Mouse (Mus musculus): ENCODE measurements around the gene Tbx6. TPM values are rescaled to one million over a fixed set of nuclear protein-coding genes. Genes with fewer than 3 reads are reported as not detected.
A peak's percentile ranks its signal among the peaks of the same experiment; 100 is the strongest.

Tbx6 gene
- total RNA-seq, 2 experiments from 2014 or later, result 0.21 to 0.41 TPM

DNA sequence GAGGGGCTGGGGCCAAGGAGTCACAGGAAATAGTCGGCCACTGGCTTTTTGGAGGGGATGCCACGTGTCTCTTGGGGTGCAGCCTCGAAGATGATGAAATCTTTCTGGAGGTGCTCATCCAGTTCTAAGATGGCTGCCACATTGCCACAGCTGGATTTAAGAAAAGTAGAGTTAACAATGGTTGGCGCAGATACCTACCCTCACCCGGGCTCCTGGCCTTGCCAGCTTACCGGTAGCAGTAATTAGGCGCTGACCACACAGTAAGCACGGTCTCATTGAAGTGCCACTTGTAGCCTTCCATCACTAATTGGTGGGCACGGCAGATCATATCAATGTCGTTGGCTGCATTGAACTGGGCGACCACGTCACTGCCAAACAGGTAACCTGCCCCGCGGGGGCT, 4.9 kb downstream of the Tbx6 start:
- intact Hi-C loops (cut with DNase I), result no loop called here
- no peak for DNase-seq (ENCODE audit: extremely low spot score in 1 of 2, low spot score in 2 of 2)

DNA sequence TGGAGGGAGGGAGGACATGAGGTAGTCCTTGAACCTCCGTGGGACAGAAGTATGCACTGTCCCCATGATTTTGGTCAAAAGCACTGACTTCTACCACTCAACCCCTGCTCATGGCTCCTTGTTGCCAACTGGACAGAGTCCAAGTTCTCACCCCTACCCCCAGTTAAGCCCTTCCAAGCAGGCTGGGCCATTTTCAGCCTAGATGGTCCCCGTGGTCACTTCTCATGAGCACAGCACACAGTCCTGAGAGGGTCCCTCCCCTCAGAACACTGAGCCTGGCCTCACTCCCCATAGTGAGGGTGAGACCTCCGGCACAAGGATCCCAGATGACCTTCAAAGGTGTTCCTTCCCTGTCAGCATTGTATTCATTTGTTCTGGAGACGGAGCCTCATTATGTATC, 7.9 kb downstream of the Tbx6 start:
- intact Hi-C loops (cut with DNase I), result no loop called here
- no peak for DNase-seq (ENCODE audit: extremely low spot score in 1 of 2, low spot score in 2 of 2)

DNA sequence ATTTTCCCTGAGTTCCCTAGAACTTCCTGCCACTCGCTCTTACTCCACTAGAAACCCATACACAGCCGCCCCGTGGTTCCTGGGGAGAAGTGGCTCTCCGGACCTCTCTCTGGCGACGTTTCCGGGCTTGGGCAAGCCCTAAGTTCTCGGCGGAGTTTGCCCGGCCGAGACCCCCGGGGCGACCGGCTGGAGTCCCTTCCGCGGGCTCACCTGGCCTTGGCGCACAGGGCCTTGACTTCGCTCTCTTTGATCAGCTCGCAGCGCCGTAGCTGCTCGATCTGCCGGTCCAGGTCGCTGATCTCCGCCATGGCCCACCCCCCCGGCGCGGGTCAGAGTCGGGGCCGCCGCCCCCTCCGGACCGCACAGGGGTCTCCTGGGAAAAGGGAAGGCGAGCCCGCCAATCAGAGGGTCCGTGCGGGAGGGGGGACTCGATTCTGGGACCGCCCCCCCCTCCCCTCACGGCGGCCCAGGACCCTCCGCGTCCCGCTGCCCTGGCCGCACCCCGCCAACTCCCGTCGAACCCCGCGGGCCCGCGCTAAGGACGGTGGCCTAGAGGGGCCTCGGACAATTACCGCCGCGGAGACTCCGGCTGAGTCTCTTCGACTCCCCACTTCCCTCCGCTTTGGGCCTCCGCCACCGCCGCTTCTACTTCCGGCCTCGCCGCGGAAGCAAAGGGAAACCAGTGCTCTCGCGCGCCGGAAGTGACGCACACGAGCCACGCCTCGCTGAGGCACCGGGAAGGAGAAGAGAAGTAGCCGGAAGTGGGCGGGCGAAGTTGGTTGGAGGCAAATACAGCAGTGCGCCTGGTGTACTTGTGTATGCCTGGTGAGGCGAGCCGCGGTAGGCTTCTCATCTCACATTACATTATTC, 10.8 kb downstream of the Tbx6 start, which contains the start of gene Ppp4c:
Gene Ppp4c (minus strand): TSS at position 646 of the 870 bp plus-strand sequence.
- intact Hi-C loops (cut with DNase I), result no loop called here

DNA sequence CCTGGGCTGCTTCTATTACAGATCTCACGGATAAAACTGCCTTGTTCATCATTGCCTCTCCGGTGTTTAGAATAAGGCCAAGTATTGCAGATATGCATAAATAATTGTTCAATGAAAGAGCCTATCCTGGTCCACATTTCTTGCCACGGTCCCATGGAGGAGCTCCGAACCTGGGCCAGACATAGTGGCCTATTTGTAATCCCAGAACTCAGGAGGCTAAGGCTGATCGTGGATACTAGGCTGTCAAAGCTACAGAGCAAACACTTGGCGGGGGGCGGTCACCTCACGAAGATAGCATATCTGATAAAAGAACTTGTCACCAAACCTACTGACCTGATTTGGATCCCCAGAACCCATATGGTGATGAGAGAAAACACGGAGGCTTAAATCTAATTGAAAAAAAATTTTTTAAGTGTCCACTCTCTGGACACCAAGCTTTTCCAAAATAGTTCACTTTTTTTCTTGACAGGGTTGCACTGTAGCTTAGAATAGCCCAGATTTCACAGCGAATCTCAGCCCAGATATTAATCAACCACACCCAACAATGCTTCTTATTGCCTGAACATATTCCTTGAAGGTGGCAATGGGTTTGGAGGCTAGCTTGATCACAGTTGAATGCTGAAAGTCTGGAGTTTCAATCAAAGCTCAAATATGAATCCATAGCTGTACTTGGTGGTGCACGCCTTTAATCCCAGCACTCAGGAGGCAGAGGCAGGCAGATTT, 11.6 kb downstream of the Tbx6 start:
- DNase-seq (ENCODE audit: extremely low spot score in 1 of 2, low spot score in 2 of 2), result no peak
- intact Hi-C loops (cut with DNase I), result no loop called here

More for the DNA sequence above, 10.8 kb downstream of the Tbx6 start, which contains the start of gene Ppp4c:
- peak; percentile 95 to 99 for DNase-seq (ENCODE audit: extremely low spot score in 1 of 2, low spot score in 2 of 2)

- intact Hi-C loops (cut with DNase I), result no loop called here
- no peak for DNase-seq (ENCODE audit: extremely low spot score in 1 of 2, low spot score in 2 of 2)
Observed at GRCm38 (mm10) chr7:126793456-126794270, 12.4 kb downstream of the Tbx6 start.

DNA sequence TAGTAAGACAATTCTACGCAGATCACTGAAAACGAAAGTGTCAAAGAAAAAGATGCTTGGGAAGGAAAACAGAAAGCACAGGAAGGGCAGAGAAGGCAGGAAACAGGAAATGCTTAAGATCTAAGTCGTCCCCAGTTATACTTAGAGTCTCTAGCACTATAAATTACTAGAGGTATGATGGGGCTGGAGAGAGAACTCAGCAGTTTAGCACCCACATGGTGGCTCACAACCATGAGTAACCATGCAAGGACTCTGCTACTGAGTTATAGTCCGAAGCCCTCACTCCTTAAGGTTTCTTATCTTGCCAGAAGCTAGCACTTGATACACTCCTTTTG, 13.0 kb downstream of the Tbx6 start:
- intact Hi-C loops (cut with DNase I), result no loop called here
- no peak for DNase-seq (ENCODE audit: extremely low spot score in 1 of 2, low spot score in 2 of 2)

DNA sequence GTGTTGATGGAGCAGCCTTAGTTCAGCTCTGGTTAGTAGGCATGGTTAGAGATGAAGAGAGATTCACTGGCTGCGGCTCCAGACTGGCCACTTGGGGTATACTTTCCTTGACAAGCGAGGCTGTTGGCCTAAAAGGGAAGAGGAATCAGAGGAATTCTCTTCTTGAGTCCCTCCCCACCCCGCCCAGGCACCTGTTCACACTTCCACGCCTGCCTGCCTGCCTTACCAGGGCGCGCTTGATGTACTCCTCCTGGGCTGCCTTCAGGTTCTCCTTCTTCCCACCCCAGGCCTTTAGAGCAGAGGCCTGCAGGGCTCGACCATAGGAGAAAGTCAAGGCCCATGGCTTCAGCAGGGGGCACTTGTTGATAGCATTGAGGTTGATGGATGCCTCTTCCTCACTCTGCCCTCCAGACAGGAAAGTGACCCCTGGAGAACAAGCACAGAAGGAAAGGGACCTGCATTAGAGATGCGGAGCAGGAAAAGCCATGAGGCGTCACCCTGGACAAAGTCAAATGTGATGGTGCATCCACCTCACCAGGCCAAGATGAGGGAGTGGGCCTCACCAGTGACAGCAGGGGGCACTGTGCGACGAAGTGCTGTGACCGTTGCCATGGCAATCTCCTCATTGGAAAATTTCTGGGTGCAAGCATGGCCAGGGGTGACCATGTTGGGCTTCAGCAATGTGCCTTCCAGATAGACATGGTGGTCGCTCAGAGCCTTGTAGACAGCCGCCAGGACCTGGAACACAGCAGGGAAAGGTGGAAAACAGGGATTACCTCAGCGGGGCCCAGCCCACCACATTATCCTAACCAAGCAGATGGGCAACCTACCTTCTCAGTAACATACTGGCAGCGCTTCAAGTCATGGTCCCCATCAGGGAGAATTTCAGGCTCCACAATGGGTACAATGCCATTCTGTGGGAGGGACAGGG, 14.4 kb downstream of the Tbx6 start:
- intact Hi-C loops (cut with DNase I), result no loop called here
- peak in 1 of 2 experiments; percentile 41 for DNase-seq (ENCODE audit: extremely low spot score in 1 of 2, low spot score in 2 of 2)

DNA sequence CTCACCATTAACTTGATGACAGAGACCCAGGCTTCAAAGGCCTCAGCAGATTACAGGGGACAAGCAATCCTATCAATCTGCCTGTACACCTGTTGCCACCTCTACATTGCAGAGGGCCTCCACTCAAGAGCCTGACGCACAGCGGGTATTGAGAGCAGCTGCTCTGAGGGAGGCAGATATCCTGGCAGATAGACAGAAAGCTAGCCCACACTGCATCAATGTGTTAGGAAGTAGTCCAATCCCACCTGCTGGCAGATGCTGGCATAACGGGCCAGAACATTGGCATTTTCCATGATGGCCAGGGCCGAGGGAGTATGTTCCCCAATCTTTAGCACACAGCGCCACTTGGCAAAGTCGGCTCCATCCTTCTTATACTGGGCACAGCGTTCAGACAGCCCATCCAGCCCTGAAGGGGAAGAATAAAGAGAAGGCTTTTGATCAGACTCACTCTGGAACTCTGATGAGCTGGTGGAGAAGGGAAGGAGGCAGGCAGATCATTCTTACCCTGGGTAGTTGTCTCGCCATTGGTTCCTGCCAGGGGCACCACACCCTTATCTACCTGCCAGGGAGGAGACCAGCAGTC, 15.2 kb downstream of the Tbx6 start:
- intact Hi-C loops (cut with DNase I), result no loop called here
- DNase-seq (ENCODE audit: extremely low spot score in 1 of 2, low spot score in 2 of 2), result peak in 1 of 2 experiments; percentile 39

GRCm38 (mm10) chr7:126797411-126798126, 16.3 kb downstream of the Tbx6 start, which contains the start of gene Fam57b:
Fam57b (plus strand) TSS chr7:126797668.
- intact Hi-C loops (cut with DNase I), result no loop called here
- peak in 1 of 2 experiments; percentile 39 for DNase-seq (ENCODE audit: extremely low spot score in 1 of 2, low spot score in 2 of 2)

DNA sequence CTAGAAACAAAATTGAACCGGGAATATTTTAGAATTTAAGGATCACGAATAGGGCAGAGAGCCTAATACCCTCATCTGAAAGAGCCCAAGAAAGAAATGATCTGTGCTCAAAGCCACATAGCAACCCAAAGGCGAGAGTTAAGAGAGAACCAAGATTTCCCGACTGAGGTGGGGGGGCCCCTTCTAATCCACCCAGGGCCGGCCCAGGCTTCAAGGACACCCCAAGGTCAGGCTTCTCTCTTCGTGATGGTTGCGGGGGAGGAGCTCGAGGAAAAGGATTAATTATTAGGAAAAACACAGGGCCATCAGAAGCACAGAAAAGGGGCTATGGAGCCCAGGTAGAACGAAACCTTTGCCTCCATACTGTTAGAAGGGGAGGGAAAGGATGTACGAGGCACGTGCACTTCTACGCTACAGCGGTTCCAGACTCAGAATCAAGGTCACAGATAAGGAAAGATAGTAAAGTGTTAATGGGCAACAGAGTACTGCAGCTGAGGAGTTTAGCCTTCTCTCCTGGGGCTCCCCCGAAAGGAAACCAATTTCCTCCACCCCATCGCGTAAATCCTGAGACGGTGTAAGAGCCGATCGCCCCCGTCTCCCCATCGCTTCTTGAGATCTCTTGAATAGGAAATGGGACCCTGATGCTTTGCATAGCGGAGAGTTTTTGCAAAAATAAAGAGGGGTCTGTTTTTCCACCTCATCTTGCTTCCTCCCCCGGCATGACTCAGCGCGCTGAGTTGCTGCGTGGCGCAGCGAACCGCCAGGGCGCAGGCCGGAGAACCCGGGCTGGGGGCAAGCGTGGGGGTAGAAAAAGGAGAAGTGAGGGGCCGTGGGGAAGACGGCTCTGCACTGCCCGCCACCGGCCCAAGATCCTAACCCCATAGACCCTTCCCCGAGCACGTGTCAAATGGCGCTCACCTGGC, 17.1 kb downstream of the Tbx6 start:
- intact Hi-C loops (cut with DNase I), result no loop called here
- DNase-seq (ENCODE audit: extremely low spot score in 1 of 2, low spot score in 2 of 2), result peak in 1 of 2 experiments; percentile 48

DNA sequence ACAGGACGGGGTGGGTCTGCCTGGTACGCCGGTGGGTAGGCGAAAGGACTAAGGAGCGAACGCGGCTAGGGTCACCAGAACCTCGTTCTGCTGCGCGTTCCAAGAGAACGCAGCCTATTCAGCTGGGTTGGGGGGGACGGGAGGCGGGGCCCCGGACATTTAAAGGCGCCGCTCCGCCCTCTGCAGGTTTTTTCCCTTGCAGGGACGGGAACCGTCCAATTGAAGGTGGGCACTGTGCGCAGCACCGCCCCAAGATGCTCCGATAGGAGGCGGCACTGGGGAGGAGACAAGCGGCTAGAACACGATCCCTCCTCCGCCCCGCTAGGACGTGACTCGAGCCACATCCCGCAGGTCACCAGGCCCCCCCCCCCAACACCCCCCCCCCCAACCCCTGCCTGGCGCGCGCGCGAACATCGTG, 17.8 kb downstream of the Tbx6 start:
- intact Hi-C loops (cut with DNase I), result no loop called here
- DNase-seq (ENCODE audit: extremely low spot score in 1 of 2, low spot score in 2 of 2), result peak; percentile 96 to 98

DNA sequence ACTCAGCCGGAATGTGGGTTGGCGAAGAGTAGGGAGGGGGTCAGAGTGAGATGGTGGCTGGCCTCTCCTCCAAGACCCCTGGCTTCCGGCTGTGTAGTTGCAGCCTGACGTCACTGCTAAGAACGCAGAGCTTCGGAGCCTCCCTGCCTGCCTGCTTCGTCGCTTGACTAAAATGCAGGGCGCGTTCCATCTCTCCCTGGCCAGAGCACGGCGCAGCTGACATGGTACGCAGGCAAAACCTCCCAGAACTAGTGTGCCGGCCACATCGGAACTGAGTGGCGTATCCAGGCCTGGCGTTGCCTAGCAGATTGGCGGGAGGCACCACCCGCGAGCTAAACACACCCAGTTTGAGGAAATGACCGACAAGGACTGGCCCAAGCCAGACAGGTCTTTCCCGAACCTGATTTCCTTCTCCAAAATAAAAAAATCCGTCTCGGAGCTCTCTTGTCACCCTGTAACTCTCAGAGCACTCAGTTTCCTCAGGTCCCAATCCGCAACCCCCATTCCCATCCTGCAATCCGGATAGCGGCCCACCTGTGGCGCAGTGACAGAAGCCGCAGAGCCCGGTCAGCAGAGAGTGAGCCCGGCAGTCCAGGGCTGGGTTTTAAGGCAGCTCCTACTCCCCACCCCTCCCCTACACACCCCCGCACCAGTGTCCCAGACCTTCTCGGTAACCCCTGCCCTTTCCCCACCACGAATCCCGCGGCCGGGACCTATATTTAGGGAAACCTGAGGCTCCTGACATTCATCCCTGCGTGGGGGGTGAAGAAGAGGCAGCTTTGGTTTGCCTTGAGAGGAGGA, 18.4 kb downstream of the Tbx6 start:
- DNase-seq (ENCODE audit: extremely low spot score in 1 of 2, low spot score in 2 of 2), result peak in 1 of 2 experiments; percentile 72
- intact Hi-C loops (cut with DNase I), result no loop called here

- peak in 1 of 2 experiments; percentile 31 for DNase-seq (ENCODE audit: extremely low spot score in 1 of 2, low spot score in 2 of 2)
- intact Hi-C loops (cut with DNase I), result no loop called here
Observed at GRCm38 (mm10) chr7:126800269-126801056, 19.2 kb downstream of the Tbx6 start.

DNA sequence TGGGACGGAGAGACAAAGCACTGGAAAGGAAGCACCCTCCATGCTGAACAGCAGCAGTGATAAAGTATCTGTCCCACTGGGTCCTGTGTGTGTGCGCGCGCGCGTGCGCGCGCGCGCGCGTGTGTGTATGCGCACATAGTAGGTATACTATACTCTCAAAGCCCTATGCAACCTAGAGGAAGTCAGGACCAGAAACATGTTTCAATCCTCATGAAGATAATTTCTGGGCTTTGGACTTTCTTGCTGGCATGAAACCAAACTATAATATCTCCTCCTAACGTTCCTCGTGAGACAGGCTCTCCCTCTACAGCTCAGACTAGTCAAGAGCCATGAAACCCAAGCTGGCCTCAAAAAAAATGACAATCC, 19.8 kb downstream of the Tbx6 start:
- intact Hi-C loops (cut with DNase I), result no loop called here
- no peak for DNase-seq (ENCODE audit: extremely low spot score in 1 of 2, low spot score in 2 of 2)

Data from left cerebral cortex, postnatal 10 days (tissue).